Mouse (Mus musculus) CH12.LX (cell line): ENCODE results near the gene Hapln3. TPM values are rescaled to one million over a fixed set of nuclear protein-coding genes. Genes with fewer than 3 reads are reported as not detected.

Source experiments
- DNase-seq: peaks from one replicate; pipeline ENCODE4 v3.0.0-alpha.2; 2013; ENCODE audit errors: extremely low read depth
- H3K27ac ChIP-seq: 2 replicates; pipeline ENCODE4 v1.5.1; 2012; ENCODE audit warnings: low read depth, mild to moderate bottlenecking, control low read depth, moderate library complexity; ENCODE audit not compliant: insufficient read depth
- H3K27me3 ChIP-seq: replicated peaks from 2 replicates; pipeline ENCODE3; 2012; ENCODE audit warnings: inconsistent platforms
- H3K36me3 ChIP-seq, 2 experiments: replicated peaks in 1 of 2; 2 replicates each; pipeline versions ENCODE3 to v1.6.1; 2012; ENCODE audit warnings: inconsistent platforms in 1 of 2, low read length in 1 of 2, mild to moderate bottlenecking in 1 of 2, mixed read lengths in 1 of 2, moderate library complexity in 1 of 2; ENCODE audit not compliant: control insufficient read depth in 1 of 2, insufficient read depth in 1 of 2
- H3K4me1 ChIP-seq, 2 experiments: 2 replicates each; pipeline ENCODE4 v1.6.1; 2012; ENCODE audit warnings: inconsistent platforms in 1 of 2, moderate library complexity in 1 of 2; ENCODE audit not compliant: insufficient read depth in 2 of 2, control insufficient read depth in 1 of 2
- H3K4me2 ChIP-seq: 2 replicates; pipeline ENCODE4 v1.6.1; 2012; ENCODE audit warnings: low read depth, mild to moderate bottlenecking, control low read depth; ENCODE audit not compliant: poor library complexity, insufficient read depth, severe bottlenecking
- H3K4me3 ChIP-seq, 3 experiments: fragments of 150-350 bp in 1 of 3; sonication (generic) in 1 of 3; replicated peaks in 1 of 3; 2 replicates each; pipeline versions ENCODE3 to v1.5.1; 2011 to 2012; ENCODE audit warnings: low read depth in 2 of 3, low read length in 2 of 3, mild to moderate bottlenecking in 2 of 3, moderate library complexity in 2 of 3, control low read depth in 1 of 3, improper control_type of control experiment in 1 of 3, inconsistent platforms in 1 of 3, mixed read lengths in 1 of 3; ENCODE audit not compliant: poor library complexity in 1 of 3
- H3K79me2 ChIP-seq: replicated peaks from 2 replicates; pipeline ENCODE4 v1.6.1; 2012; ENCODE audit warnings: mild to moderate bottlenecking, moderate library complexity; ENCODE audit not compliant: control insufficient read depth, poor library complexity, insufficient read depth, severe bottlenecking; ENCODE audit errors: extremely low read depth
- H3K9ac ChIP-seq: 2 replicates; pipeline ENCODE4 v1.6.1; 2012; ENCODE audit warnings: low read depth, mild to moderate bottlenecking, control low read depth, moderate library complexity; ENCODE audit not compliant: insufficient read depth
- H3K9me3 ChIP-seq: replicated peaks from 2 replicates; pipeline ENCODE3; 2012; ENCODE audit warnings: low read length, inconsistent platforms, mixed read lengths
- BHLHE40 ChIP-seq: IDR thresholded peaks from 2 replicates; pipeline ENCODE4 v1.6.1; 2011; ENCODE audit warnings: mild to moderate bottlenecking, low read depth, low read length, improper control_type of control experiment
- CHD2 ChIP-seq: IDR thresholded peaks from 2 replicates; pipeline ENCODE4 v1.6.1; 2011; ENCODE audit warnings: low read length, improper control_type of control experiment
- CTCF ChIP-seq, 2 experiments: IDR thresholded peaks in 1 of 2; conservative IDR thresholded peaks in 1 of 2; 2 replicates each; pipeline ENCODE4 v1.5.1; 2011 to 2012; ENCODE audit warnings: low read depth in 2 of 2, low read length in 2 of 2, improper control_type of control experiment in 1 of 2, inconsistent platforms in 1 of 2, mild to moderate bottlenecking in 1 of 2, moderate library complexity in 1 of 2
- ETS1 ChIP-seq: conservative IDR thresholded peaks from 2 replicates; pipeline ENCODE4 v1.6.1; 2012; ENCODE audit warnings: low read depth, mild to moderate bottlenecking, inconsistent platforms, low read length, improper control_type of control experiment, moderate library complexity
- GABPA ChIP-seq: IDR thresholded peaks from 2 replicates; pipeline ENCODE4 v1.6.1; 2012; ENCODE audit warnings: low read depth, low read length, improper control_type of control experiment, inconsistent platforms; ENCODE audit not compliant: insufficient replicate concordance
- HCFC1 ChIP-seq: IDR thresholded peaks from 2 replicates; pipeline ENCODE4 v1.6.1; 2012; ENCODE audit warnings: low read depth, mild to moderate bottlenecking, inconsistent platforms, low read length, improper control_type of control experiment
- IRF4 ChIP-seq: IDR thresholded peaks from 2 replicates; pipeline ENCODE4 v1.6.1; 2014; ENCODE audit warnings: low read depth, mild to moderate bottlenecking, inconsistent platforms, low read length, improper control_type of control experiment
- MAFK ChIP-seq: IDR thresholded peaks from 2 replicates; pipeline ENCODE4 v1.6.1; 2011; ENCODE audit warnings: low read length, improper control_type of control experiment; ENCODE audit not compliant: insufficient replicate concordance
- MAZ ChIP-seq: IDR thresholded peaks from 2 replicates; pipeline ENCODE4 v1.6.1; 2012; ENCODE audit warnings: low read depth, mild to moderate bottlenecking, inconsistent platforms, low read length, improper control_type of control experiment, moderate library complexity
- MYC ChIP-seq: IDR thresholded peaks from 2 replicates; pipeline ENCODE4 v1.6.1; 2011; ENCODE audit warnings: low read depth, mild to moderate bottlenecking, improper control_type of control experiment, low read length
- NELFE ChIP-seq: IDR thresholded peaks from 2 replicates; pipeline ENCODE4 v1.6.1; 2011; ENCODE audit warnings: low read depth, low read length, improper control_type of control experiment
- PAX5 ChIP-seq: IDR thresholded peaks from 2 replicates; pipeline ENCODE4 v1.6.1; 2012; ENCODE audit warnings: low read length, inconsistent platforms, mixed read lengths
- POLR2A ChIP-seq: IDR thresholded peaks from 2 replicates; pipeline ENCODE4 v1.6.1; 2011; ENCODE audit warnings: low read depth, mild to moderate bottlenecking, improper control_type of control experiment, low read length
- RAD21 ChIP-seq: IDR thresholded peaks from 2 replicates; pipeline ENCODE4 v1.6.1; 2011; ENCODE audit warnings: low read depth, mild to moderate bottlenecking, low read length, improper control_type of control experiment, moderate library complexity
- SMC3 ChIP-seq: IDR thresholded peaks from 2 replicates; pipeline ENCODE4 v1.6.1; 2011; ENCODE audit warnings: low read depth, low read length, improper control_type of control experiment
- TBP ChIP-seq: conservative IDR thresholded peaks from 2 replicates; pipeline ENCODE4 v1.6.1; 2011; ENCODE audit warnings: low read depth, low read length, improper control_type of control experiment
- USF2 ChIP-seq: conservative IDR thresholded peaks from 2 replicates; pipeline ENCODE4 v1.6.1; 2011; ENCODE audit warnings: low read depth, low read length, improper control_type of control experiment
- dilution Hi-C: fragments of 300-500 bp; cut with MboI; formaldehyde crosslinking; loops from 2 replicates; pipeline ENCODE4 v1.14.3; 2020; ENCODE audit warnings: low sequenced_read_pairs; ENCODE audit not compliant: extremely low pct_unique_long_range_greater_than_20kb, extremely low pct_ligation_motif_present
- in situ Hi-C: fragments of 300-500 bp; cut with MboI; formaldehyde crosslinking; loops from 3 replicates; pipeline ENCODE4 v1.14.3; 2019; ENCODE audit warnings: low sequenced_read_pairs, low pct_ligation_motif_present, low pct_unique_long_range_greater_than_20kb, mixed read lengths
- polyA plus RNA-seq: library from polyadenylated mRNA; unstranded; fragments of >175 nt; gene quantifications from 2 replicates; pipeline ENCODE4 v1.2.1, GENCODE M21; 2012; ENCODE audit warnings: low read depth; ENCODE audit not compliant: insufficient read length
- total RNA-seq, 2 experiments: library from RNA; depleted of rRNA; stranded (reverse); fragments of 300-350 nt in 1 of 2; fragments of >200 nt in 1 of 2; gene quantifications; 2 replicates each; pipeline ENCODE4 v1.2.3; 2012 to 2014

Hapln3 gene
- total and polyA plus RNA-seq, 3 experiments = not detected

DNA sequence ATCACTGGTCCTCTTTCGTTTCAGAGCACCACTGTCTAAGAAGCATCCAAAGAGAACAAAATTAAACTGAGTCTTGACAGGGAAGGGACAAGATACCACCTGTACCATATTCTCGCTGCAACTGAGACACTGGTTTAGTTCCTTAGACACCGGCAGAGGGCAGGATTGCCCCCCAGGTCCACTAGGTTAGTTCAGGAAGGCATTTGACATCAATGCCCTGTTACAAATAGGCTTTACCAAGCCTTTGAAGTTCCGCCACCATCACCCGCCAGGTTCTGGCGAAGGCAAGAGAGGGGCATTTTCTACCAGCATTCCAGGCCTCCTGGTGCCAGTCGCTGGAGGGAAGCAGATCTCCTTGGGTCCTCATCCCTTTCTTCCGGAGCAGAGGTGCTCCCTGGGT lies 935 bp downstream of the Hapln3 start:
- Histone ChIP-seq H3K4me3 (no peak overlapping the region), H3K27ac (no peak overlapping the region), H3K9me3 (no peaks in the 10 kb centered on the region), H3K79me2 (no peaks in the 10 kb centered on the region), H3K27me3 (peaks cover 10% of the 10 kb centered on the region), H3K4me1 (no peaks in the 10 kb centered on the region), H3K4me2 (no peak overlapping the region), H3K9ac (no peak overlapping the region), H3K36me3 (peaks cover 0 to 12% of the 10 kb centered on the region in 2 experiments)
- TF ChIP-seq RAD21 (peak; percentile 27), NELFE (no peak), CTCF (conservative IDR thresholded peaks at IDR 0.05 in 1 of 2, IDR thresholded peaks at IDR 0.05 in 1 of 2; ENCODE audit: low read depth in 2 of 2, low read length in 2 of 2) (peak in 1 of 2 experiments; percentile 47; a peak in 2 of 4 replicates), USF2 (no peak), SMC3 (peak; percentile 18; the same call in 1 of the 2 replicates), GABPA (no peak)
- in situ Hi-C loops (no loop called here), dilution Hi-C loops (no loop called here)
- no peak for DNase-seq

DNA sequence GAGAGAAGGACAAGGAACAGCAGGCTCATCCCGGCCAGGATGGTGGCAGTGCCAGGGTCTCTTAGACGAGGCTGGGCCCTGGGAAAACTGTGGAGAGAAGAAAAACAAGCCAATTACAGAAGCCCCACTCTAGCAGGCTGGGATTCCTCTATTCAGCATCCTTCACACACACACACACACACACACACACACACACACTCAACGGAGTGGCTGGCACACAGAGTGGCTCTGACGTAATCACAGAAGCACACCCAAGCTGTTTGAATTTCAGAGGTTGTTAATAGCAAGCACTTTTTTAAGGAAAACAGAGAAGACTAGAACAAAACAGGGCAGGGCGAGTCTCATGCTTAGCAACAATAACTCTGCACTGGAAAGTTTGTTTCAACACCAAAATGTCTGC lies 7.4 kb downstream of the Hapln3 start:
- no peak overlapping the region for H3K9ac ChIP-seq
- peaks cover 19% of the 10 kb centered on the region for H3K27me3 ChIP-seq
- no peaks in the 10 kb centered on the region for H3K79me2 ChIP-seq
- no peak overlapping the region for H3K4me2 ChIP-seq
- peaks cover 3 to 5% of the 10 kb centered on the region in 2 experiments; a peak in 2 of 4 replicates for H3K4me1 ChIP-seq
- no peaks in the 10 kb centered on the region for H3K36me3 ChIP-seq
- dilution Hi-C loops = no loop called here
- in situ Hi-C loops = no loop called here
- no peak overlapping the region for H3K4me3 ChIP-seq
- H3K27ac ChIP-seq = no peak overlapping the region
- no peak for DNase-seq
- H3K9me3 ChIP-seq = no peaks in the 10 kb centered on the region
- TF ChIP-seq POLR2A (no peak), PAX5 (no peak)

DNA sequence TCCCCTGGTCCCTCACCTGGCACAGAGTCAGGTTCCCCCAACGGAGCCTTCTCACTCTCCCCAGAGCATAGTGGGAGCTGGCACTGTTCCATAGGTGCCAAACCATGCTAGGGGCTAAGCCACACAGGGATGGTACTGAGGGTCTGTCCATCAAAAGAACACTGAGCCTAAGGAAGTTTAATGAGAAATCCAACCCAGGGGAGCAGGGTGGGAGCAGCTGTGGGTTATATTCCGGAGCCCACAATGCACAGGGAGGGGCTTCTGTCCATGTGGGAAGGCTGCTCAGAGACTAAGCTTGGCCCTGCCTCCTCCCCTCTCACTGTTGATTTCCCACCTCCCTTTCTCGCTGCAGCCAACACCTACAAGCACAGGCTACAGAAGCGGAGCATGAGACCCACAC lies 17.0 kb downstream of the Hapln3 start:
- dilution Hi-C loops = no loop called here

More for the DNA sequence above, 17.0 kb downstream of the Hapln3 start:
- Histone ChIP-seq H3K79me2 (no peaks in the 10 kb centered on the region), H3K4me2 (no peak overlapping the region), H3K36me3 (no peaks in the 10 kb centered on the region), H3K4me3 (no peak overlapping the region), H3K4me1 (no peaks in the 10 kb centered on the region), H3K9ac (no peak overlapping the region), H3K27me3 (peaks cover 90% of the 10 kb centered on the region), H3K27ac (no peak overlapping the region), H3K9me3 (peaks cover 4% of the 10 kb centered on the region)
- no peak for DNase-seq
- TF ChIP-seq RAD21 (no peak), ETS1 (no peak), BHLHE40 (no peak), CHD2 (no peak), MAZ (no peak), TBP (no peak), HCFC1 (no peak), IRF4 (no peak), PAX5 (no peak), MAFK (no peak), MYC (no peak)
- in situ Hi-C loops = no loop called here
